Mouse (Mus musculus) thymus, postnatal 0 days (tissue): ENCODE results near the gene Glcci1. TPM values are rescaled to one million over a fixed set of nuclear protein-coding genes. Genes with fewer than 3 reads are reported as not detected.
"Not testable (repeated sequence)": the region's sequence is repeated elsewhere in the genome, so short reads cannot be mapped to it uniquely, and the experiment has no call there.

Experiments
- DNase-seq: peaks from one replicate; pipeline ENCODE4 v3.0.0-alpha.2; 2015; ENCODE audit warnings: low spot score
- polyA plus RNA-seq: library from polyadenylated mRNA; unstranded; fragments of >200 nt; fragmentation: Nextera tagmentation; extraction: Ambion mirVana; gene quantifications from 2 replicates; pipeline ENCODE4 v1.2.1, GENCODE M21; 2015

Gene Glcci1
- polyA plus RNA-seq, 1 experiment from 2014 or later = 106 TPM

- DNase-seq = no peak
Observed at GRCm38 (mm10) chr6:8495109-8495826, 14.1 kb upstream of the Glcci1 start.

GRCm38 (mm10) chr6:8495827-8496222, 13.6 kb upstream of the Glcci1 start:
- no peak for DNase-seq

- no peak for DNase-seq
Observed at GRCm38 (mm10) chr6:8497234-8497867, 12.0 kb upstream of the Glcci1 start.

- DNase-seq = no peak
Observed at GRCm38 (mm10) chr6:8497868-8498257, 11.5 kb upstream of the Glcci1 start.

DNA sequence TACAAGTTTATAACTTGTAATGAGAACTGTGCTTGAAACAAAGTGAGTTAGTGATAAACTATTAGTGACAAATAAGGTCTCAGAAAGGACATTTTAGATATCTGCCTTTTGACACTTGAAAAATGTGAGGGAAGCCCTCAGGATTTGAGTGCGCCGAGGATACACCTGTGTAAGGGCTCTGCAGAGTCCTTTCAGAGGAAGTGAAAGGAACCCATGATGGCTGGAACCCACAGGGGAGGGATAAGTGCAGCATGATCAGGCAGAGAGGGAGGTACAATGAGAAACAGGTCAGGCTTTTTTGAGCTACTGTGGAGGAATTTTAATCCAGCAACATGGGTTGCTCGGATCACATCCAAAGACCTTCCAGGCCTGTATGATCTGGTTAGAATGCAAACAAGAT, 10.4 kb upstream of the Glcci1 start:
- no peak for DNase-seq

GRCm38 (mm10) chr6:8503953-8504352, 5.4 kb upstream of the Glcci1 start:
- DNase-seq = no peak

DNA sequence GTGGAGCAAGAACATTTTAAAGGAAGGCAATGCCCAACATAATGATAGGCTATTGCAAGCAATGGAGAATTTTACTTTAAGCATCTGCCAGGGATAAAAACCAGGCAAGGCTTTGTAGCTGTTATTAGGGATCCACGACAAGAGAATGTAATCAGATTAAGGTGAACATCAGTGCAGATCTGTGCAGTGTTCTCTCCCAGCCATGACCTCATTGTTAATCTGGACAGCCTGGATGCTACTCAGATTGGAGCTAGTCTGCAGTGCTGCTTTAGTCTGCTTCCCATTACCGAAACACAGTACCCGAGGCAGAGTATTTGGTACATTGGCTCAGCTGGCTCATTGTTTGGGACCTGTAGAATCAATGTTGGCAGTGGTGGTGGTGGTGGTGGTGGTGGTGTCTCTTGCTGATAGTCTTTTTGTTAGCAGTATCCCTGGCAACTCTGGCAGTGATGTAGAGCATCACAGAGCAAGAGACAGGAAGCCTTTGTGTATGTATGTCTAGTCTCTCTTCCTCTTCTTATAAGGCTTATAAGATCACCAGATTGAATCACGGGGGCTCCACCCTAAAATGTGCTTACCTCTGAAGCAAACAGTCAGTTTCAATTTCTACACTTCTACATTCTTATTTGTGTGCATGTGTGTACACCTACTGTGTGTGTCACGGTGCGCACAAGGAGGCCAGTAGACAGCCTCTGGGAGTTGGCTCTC, 4.7 kb upstream of the Glcci1 start:
- DNase-seq = peak; percentile 60

GRCm38 (mm10) chr6:8506631-8507030, 2.8 kb upstream of the Glcci1 start:
- no peak for DNase-seq

DNA sequence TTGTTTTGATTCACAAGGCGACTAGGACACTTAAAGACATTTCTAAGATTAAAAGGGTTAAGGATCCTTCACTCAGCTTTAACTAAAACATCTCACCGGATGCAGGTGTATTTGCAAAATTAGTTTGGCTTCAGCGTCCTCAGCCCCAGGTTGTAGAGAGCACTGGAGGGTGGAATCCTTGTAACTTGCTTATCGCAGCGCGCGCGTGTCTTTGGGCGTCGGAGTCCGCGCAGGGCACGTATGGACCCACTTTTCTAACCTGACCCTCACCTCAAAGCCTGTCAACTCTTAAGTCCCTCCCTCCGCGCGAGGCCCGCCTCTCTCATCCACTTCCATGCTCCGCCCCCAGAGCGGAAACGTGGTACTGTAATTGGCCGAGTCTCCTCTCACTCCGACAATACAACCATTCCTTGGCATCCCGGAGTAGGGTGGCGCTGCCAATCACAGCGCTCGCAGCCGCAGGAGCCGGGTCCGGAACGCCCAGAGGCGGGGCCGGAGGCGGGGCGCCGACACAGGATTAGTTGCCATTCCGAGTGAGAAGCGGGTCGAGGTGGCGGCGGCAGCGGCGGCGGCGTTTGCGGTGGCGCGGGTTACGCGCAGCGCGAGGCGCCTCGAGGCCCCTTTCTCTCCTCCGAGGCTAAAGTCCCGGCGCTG, 390 bp upstream of the Glcci1 start:
- DNase-seq = peak; percentile 99

GRCm38 (mm10) chr6:8509961-8510863, 812 bp downstream of the Glcci1 start:
- DNase-seq = peak; percentile 66

- peak; percentile 59 for DNase-seq
Observed at GRCm38 (mm10) chr6:8510864-8511428, 1.5 kb downstream of the Glcci1 start.

- DNase-seq = peak; percentile 23
Observed at GRCm38 (mm10) chr6:8511447-8511846, 2.0 kb downstream of the Glcci1 start.

GRCm38 (mm10) chr6:8512416-8512815, 3.0 kb downstream of the Glcci1 start:
- peak; percentile 58 for DNase-seq

- no peak for DNase-seq
Observed at GRCm38 (mm10) chr6:8519687-8520086, 10.3 kb downstream of the Glcci1 start.

DNA sequence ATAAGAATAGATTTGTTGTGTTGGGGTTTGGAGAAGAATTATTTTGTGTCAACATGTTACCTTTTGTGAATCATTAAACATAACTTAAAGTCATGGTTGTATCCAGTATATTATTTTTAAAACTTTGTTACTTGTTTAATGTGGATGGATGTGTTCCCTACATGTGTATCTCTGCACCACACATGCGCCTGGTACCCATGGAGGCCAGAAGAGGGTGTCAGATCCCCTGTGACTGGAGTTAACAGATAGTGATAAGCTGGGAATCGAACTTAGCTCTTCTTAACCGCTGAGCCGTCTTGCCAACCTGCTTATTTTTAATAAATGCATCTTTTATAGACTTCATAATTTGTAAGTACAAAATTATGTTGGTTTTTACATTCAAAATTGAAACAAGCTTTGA, 11.8 kb downstream of the Glcci1 start:
- DNase-seq = no peak

GRCm38 (mm10) chr6:8524717-8525116, 15.3 kb downstream of the Glcci1 start:
- no peak for DNase-seq

GRCm38 (mm10) chr6:8531104-8531894, 21.9 kb downstream of the Glcci1 start:
- no peak for DNase-seq

GRCm38 (mm10) chr6:8536944-8537343, 27.5 kb downstream of the Glcci1 start:
- no peak for DNase-seq

DNA sequence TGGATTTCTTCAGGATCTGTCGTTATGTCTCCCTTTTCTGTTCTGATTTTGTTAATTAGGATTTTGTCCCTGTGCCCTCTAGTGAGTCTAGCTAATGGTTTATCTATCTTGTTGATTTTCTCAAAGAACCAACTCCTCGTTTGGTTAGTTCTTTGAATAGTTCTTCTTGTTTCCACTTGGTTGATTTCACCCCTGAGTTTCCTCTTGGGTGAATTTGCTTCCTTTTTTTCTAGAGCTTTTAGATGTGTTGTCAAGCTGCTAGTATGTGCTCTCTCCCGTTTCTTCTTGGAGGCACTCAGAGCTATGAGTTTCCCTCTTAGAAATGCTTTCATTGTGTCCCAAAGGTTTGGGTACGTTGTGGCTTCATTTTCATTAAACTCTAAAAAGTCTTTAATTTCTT, 32.1 kb downstream of the Glcci1 start:
- DNase-seq = not testable (repeated sequence)

DNA sequence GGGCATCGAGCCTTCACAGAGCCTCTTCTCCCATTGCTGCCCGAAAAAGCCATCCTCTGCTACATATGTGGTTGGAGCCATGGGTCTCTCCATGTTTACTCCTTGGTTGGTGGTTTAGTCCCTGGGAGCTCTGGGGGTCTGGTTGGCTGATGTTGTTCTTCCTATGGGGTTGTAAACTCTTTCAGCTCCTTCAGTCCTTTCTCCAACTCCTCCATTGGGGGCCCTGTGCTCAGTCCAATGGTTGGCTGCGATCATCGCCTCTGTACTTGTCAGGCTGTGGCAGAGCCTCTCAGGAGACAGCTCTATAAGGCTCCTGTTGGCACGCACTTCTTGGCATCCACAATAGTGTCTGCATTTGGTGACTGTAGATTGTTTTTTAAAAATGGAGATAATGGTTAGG, 35.4 kb downstream of the Glcci1 start:
- DNase-seq = no peak
